Mouse (Mus musculus) intestine, embryonic 16.5 days (tissue): ENCODE measurements around the gene Nusap1. TPM values are rescaled to one million over a fixed set of nuclear protein-coding genes. Genes with fewer than 3 reads are reported as not detected.

Source experiments
- polyA plus RNA-seq: library from polyadenylated mRNA; unstranded; fragments of >200 nt; fragmentation: Nextera tagmentation; extraction: Ambion mirVana; gene quantifications from 2 replicates; pipeline ENCODE4 v1.2.1, GENCODE M21; 2015

Nusap1 gene
- polyA plus RNA-seq, 1 experiment from 2014 or later = 57.1 TPM

Other genes starting within 250 kb of the Nusap1 start
- 3.2 and 3.4 TPM in 2 replicates for gene Ino80, start 140.6 kb upstream of the Nusap1 start, polyA plus RNA-seq
- 0.36 and 0.39 TPM in 2 replicates for gene Exd1, start 70.7 kb upstream of the Nusap1 start, polyA plus RNA-seq
- gene Chp1, start 70.6 kb upstream of the Nusap1 start, polyA plus RNA-seq = 56.7 and 60.6 TPM in 2 replicates
- gene Oip5, start 171 bp downstream of the Nusap1 start, polyA plus RNA-seq = 18.2 and 23.6 TPM in 2 replicates
- 47.9 and 56.0 TPM in 2 replicates for gene Ndufaf1, start 44.5 kb downstream of the Nusap1 start, polyA plus RNA-seq
- gene Rtf1, start 56.8 kb downstream of the Nusap1 start, polyA plus RNA-seq = 23.8 and 29.6 TPM in 2 replicates
- gene Itpka, start 124.0 kb downstream of the Nusap1 start, polyA plus RNA-seq = 7.5 and 7.9 TPM in 2 replicates
- 0.86 and 1.1 TPM in 2 replicates for gene Ltk, start 142.1 kb downstream of the Nusap1 start, polyA plus RNA-seq
- gene Rpap1, start 169.2 kb downstream of the Nusap1 start, polyA plus RNA-seq = 22.9 and 23.8 TPM in 2 replicates
- gene Tyro3, start 179.4 kb downstream of the Nusap1 start, polyA plus RNA-seq = 11.4 and 12.9 TPM in 2 replicates